Mouse (Mus musculus): ENCODE data around the gene Plekha6.

Plekha6 gene

DNA sequence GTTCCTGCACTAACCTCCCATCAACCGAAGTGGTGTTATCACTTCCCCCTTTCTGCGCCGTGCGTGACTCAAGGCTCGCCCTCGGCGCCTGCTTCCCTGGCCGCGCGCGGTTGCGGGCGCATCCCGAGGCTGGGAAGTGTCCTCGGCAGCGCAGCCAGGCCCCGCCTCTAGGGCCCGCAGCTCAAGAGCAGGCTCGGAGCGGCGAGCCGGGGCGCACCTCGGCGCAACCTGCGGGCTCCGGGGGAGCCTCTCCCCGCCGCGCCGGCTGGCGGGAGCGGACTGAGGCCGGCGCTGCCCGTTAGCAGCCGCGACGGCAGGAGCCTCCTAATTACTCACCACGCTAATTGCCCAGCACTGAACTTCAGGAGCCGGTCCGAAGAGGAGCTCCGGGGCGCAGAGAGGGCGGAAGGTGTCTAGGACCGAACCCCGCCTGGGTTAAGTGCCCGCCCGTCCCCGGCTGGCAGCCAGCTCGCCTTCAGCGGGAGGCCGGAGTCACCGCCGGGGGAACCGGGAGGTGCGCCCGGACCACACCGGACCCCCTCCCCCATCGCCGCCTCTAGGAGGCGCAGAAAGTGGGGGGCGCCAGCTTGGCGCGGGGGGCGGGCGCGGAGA lies at the start of gene Plekha6:
Plekha6 (plus strand) TSS at position 391 of the 612 bp plus-strand sequence.
- DNase-seq = peak in 1 of 2 experiments; percentile 69

DNA sequence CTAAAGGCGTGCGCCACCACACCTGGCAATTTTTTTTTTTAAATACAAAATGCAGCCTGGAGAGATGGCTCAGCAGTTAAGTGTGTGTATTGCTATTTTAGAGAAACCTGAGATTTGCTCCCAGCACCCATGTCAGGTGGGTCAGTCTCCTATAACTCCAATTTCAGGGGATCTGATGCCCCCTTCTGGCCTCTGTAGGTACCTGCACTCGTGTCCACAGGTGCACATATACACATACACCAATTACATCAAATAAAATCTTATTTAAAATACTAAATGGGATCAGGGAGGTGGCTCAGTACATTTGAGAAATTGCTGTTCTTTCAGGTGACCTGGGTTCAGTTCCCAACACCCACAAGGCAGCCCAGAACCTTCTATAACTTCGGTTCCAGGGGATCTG lies 47.9 kb upstream of the Plekha6 start:
- DNase-seq = no peak

DNA sequence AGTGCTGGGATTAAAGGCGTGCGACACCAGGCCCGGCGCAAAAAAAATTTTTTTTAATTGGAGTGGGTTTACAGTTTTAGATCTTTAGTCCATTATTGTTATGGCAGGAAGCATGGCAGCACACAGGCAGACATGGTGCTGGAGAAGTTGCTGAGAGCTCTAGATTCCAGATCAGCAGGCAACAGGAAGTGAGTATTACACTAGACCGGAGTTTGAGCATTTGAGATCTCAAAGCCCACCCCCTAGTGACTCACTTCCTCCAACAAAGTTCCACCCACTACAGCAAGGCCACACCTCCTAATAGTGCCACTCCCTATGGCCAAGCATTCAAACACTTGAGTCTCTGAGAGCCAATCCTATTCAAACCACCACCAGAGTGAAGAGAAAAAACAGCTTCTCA lies 45.9 kb upstream of the Plekha6 start:
- no peak for DNase-seq

DNA sequence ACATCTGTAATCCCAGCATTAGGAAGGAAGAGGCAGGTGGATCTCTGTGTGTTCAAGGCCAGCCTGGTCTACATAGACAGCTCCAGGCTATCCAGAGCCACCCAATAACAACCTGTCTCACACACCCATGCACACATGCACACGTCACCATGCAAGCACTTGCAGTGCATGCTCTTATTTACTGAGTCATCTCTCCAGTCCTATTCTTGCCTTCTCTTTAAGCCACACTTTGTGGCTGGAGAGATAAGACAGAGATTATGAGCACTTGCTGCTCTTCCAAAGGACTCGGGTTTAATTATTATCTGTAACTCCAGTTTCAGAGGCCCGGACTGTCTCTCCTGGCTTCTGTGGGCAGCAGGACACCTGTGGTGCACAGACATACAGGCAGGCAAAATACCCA lies 45.2 kb upstream of the Plekha6 start:
- DNase-seq = no peak

DNA sequence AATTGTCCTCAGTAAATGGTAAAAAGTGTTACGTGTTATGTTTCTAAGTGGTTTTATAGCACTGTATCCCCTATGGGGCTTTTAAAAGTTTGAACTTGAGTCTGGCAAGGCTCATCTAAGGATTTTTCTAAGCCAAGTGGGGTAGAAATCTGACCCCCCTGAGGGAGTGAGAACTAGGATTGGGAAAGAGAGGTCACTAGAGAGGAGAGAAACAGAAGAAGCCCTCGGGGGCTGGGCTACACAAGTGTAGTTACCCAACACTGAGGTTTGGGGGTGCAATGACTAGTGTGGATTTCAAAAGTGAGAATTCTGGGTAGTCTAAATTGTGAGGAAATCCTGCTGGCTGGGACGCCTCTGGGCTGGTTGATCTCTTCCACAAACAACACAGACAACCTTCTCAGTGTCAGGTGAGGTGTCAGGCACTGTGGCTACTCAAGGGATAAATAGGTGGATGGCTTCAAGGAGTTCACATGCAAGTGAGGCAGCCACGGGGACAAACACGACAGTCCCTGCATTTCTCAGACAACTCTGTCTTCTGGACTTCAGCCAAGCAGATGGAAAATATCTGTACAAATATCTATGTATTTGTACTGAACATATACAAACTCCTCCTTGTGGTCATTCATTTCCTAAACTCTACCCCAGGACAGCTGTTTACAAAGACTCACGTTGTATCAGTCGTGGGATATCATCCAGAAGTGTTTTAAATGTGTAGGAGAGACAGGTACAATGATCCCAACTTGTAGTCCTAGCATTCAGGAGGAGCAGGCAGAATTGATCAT lies 43.9 kb upstream of the Plekha6 start:
- DNase-seq = no peak

DNA sequence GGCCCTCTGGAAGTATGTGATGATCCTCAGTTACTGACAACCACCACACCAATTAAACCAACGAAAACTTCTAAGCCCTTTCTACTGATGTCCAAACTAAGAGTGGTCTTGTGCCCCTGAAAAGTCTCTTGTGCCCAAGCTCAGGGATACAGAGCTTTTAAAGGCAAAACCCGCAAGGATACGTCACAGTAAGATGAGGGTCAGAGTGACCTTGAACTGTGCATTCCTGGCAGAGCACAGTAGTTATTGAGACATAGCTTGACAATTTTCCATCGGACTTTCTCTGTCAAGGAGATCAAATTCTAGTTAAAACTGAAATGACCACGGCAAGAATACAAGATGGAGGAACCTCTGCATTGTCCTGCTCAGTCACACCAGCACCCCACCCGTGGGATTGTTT lies 42.8 kb upstream of the Plekha6 start:
- no peak for DNase-seq

DNA sequence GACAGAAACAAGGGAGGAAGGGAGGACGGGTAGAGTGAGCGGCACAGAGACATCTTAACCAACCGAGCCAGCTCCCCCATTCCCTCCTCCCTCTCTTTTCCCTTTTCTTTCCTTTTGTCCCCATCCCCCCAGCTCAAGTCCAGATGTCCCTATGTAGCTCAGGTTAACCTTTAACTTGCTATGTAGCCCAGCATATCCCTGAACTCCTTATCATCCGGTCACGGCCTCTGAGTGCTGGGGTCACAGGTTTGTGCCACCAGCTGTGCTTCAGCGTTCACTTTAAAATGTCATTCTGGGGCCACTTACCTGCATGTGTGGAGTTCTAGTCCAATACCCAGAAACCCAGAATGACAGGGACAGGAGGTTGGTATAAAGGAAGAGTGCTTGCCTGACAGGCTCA lies 39.9 kb upstream of the Plekha6 start:
- peak; percentile 32 to 55 for DNase-seq

DNA sequence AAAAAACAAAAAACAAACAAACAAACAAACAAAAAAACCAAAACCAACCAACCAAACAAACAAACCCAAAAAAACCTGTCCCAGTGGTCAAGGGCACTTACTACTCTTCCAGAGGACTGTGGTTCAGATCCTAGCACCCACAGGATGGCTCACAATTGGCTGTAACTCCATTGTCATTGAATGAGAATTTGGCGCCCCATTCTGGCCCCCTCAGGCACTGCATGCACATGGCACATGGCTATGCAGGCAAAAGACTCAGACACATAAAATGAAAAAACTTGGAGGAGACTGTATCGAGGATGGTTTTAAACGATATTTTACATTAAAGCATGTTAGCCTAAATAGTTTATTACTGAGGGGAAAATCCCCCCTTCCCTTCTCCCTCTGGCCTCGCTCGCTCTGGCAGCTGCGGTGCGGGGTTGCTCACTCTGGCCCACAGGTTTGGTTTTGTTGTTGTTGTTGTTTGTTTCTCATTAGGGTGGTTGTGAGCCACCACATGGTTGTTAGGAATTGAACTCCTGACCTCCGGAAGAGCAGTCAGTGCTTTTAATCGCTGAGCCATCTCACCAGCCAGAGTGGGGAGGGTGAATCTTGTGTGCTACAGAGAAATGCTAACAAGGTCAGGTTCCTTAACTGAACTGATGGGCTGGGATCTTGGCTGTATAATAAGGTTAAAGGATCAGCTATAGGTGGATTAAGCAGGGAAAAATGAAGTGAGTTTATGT lies 38.2 kb upstream of the Plekha6 start:
- peak in 1 of 2 experiments; percentile 28 for DNase-seq

DNA sequence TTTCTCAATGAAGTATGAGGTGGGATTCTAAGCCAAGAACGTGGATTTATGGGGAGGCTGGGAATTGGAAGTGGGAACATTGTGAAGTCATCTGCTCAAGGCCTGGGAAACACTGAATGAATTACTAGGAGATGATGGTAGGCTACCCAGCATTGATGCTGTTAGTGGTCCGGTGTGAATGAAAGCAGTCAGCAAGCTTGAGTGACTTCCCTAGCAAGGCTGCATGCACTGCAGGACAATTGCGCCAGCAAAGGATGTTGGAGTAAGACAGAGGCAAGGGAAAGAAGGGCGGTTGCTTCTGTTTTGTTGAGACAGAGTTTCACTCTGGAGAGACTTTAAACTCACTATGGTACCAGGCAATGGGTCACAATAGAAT lies 37.7 kb upstream of the Plekha6 start:
- DNase-seq = no peak

DNA sequence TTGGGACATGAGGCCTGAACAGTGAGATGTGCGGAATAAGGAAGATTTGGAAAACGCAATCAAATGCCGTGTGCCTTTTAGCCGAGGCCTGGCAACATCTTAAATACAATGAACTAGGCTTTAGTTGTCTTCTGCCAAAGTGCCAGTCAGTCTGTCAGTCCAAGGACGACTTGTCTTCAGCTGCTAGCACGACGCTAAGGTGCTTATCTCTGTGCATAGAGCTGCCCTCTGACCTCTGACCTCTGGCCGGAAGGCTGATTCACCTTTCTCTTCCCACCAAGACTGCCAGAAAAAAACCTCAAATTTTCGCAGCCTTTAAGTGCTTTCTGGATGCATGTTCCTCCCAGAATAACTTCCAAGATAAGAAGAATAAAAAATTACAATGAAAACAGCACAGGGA lies 36.7 kb upstream of the Plekha6 start:
- DNase-seq = no peak

DNA sequence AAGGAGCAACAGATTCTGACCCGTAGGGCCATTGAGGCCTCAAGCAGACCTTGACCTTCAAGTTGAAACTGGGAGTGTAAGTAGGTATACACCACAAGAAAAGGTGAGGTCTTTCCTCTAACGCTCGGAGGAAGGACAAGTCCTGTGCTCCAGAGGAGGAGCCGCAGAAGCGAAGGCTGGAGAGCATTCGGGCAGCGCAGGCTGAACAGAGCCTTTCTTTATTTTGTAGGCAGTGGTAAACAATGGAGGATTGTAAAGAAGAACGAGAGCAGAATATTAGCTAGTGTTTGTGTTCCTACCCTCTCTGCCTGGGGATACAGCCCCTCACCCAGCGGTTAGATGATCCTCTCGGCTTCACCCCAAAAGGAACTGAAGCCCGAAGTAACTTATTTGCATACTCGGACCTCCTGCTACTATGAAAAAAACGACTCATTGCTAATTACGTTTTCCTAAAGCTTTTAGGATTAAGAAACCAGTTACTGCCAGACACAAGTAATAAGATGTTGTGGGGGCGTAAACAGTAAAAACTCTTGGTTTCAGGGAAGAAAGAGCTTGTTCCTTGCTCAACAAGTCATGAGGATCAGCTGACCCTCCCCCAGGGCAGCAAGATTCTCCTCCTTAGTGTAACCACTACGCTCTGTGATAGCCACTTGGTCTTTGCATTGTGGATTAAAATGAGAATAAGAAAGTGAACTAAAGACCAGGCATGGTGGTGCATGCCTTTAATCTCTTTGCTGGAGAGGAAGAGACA lies 34.4 kb upstream of the Plekha6 start:
- DNase-seq = peak in 1 of 2 experiments; percentile 16

DNA sequence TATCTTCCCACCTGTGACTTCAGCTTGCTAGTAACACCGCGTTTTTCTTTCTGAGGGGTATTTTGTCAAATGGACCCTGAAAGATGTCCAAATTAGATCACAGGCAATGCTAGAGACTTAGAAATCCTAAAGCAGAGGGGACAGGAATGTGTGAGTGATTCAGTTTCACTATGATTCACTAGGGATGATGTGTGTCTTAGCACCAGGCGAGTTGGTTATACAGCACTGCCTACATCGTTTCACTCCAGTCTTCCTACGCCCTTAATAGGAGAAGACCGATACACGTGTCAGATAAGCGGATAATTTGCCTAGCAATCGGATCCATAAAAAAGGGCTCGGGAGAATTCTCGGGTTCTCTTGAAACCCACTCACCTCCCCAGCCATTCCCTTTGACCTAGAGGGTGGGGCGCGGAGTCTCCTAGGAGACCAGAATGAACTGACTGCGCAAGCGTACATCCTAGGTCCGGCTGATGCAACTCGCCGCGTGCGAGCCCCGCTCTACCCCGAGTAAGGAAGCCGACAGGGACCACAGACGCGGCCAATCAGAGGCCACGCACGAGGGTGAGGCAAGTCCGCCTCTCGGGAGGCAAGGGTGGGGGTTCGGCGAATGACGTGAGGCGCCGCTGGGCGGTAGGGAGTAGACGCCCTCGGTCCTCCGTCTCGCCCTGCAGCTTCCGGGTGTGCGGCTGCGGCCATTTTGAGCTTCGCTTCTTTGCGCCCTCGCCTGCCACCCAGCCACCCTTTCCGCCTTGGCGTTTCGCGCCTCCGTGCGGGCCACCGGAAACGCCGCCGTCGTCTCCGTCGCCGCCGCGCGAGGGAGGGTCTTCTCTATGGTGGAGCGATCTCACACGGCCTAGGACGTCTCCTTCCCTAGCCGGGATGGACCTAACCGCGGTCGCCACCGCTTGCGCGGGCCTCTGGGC lies 33.1 kb upstream of the Plekha6 start, which contains the start of gene Ppp1r15b:
Ppp1r15b (plus strand) TSS at position 506 of the 923 bp plus-strand sequence.
- peak; percentile 98 to 100 for DNase-seq

DNA sequence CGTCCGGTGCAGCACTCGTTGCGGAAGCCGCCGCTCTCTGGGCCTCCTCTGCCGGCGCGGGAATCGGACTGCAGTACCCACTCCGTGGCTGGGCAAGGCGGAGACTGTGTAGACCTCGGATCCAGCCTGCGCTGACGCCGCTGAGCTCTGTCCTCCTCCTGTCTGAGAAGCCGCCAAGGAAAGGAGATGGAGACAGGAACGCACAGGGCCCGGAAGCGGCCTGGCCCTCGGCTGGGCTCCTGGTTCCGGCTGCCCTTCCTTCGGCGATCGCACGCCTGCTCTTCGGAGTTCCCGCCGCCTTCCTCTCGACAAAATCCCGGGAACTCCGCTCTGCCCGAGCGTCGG lies 32.5 kb upstream of the Plekha6 start:
- DNase-seq = no peak

DNA sequence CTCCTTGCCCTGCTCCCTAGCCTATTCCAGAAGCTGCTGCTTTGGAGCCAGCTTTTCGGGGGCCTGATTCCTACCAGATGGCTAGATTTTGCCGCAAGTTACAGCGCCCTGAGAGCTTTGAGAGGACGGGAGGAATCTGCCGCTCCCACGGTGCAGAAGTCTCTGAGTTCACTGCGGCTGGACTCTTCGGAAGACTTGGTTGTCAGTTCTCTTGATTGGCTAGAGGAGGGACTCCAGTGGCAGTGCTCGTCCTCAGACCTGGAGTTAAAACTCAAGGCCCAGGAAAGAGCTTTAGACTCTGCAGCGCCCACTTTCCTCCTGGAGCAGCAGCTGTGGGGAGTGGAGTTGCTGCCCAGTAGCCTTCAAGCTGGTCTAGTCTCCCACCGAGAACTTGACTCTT lies 32.1 kb upstream of the Plekha6 start:
- peak; percentile 27 to 49 for DNase-seq

DNA sequence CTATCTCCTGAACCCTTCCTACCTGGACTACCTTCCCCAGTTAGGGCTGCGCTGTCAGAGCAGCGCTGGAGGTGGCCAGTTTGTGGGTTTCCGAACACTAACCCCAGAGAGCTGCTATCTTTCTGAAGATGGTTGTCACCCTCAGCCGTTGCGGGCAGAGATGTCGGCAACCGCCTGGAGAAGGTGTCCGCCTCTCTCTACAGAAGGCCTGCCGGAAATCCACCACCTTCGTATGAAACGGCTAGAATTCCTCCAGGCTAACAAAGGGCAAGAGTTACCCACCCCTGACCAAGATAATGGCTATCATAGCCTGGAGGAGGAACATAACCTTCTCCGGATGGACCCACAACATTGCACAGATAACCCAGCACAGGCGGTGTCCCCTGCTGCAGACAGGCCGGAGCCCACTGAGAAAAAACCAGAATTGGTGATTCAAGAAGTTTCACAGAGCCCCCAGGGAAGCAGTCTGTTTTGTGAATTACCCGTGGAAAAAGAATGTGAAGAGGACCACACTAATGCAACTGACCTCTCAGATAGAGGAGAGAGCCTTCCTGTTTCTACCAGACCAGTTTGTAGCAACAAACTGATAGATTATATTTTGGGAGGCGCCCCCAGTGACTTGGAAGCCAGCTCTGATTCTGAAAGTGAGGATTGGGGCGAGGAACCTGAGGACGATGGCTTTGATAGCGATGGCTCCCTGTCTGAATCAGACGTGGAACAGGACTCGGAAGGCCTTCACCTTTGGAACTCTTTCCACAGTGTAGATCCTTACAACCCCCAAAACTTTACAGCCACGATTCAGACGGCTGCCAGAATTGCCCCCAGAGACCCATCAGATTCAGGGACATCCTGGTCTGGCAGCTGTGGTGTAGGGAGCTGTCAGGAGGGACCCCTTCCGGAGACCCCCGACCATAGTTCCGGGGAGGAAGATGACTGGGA lies 31.4 kb upstream of the Plekha6 start:
- DNase-seq = peak in 1 of 2 experiments; percentile 22

DNA sequence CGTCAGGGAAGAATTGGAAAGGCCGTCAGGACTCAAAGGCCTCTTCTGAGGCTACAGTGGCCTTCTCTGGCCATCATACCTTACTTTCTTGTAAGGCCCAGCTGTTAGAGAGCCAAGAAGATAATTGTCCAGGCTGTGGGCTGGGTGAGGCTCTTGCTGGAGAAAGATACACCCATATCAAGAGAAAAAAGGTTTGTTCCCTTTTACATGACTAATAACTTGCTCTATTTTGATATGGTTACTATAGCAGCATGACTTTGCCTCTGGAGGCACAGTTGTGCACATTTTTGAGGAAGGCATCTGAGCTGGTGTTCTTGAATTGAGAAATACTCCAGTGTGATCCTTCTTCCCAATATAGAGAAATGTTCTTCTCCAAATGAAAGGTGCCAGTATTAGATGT lies 30.6 kb upstream of the Plekha6 start:
- DNase-seq = no peak

DNA sequence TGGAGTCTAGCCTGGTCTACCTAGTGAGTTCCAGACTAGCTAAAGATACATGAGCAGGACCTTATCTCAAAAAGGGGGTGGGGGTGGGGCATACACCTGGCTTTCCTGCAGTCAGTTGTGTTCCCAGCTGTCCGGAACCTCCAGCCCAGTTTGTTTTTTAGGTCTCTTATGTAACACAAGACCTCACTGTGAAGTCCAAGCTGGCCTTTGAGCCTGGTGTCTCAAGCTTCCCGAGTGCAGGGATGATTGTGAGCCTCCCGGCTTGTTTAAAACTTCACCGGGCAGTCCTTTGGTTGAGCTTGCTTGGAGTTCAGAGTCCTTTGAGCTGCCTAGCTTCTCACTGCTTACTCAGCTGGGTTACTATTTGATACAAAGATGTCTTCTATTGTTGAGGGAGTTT lies 29.9 kb upstream of the Plekha6 start:
- DNase-seq = peak; percentile 69 to 87

DNA sequence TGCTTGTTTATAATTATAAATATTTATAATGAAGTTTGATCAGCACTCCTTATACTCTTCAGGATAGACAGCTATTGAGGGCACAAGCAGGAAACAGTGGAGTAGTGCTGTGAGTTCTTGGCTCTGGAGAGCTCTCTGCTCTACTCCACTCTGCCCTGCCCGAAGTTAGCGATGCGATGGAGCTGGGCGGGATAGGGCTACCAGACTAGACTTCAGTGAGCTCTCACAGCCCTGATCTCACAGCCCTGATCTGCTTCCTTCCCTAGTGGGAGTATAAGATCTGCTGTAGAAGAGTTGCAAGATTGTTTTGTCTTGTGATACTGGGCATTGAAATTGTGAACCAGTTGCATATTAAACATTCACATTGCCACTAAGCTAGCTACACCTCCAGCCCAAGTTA lies 29.1 kb upstream of the Plekha6 start:
- peak in 1 of 2 experiments; percentile 53 for DNase-seq

DNA sequence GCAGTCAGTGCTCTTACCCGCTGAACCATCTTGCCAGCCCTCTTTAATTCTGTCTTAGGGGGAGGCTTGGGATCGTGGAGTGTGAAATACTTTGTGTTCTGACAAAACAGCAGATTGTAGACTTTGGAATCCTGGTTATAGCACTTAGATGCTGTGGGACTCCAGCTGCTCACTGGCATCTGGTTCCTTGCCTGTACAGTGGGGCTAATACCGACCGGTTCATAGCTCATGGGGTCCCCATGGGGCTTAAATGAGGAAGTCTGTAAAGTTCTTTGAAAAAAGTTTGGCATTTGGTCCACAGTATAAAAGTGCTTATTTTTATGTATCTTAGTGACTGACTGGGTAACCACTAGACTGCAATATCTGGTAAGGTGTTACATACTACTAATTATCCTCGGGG lies 28.2 kb upstream of the Plekha6 start:
- peak in 1 of 2 experiments; percentile 22 for DNase-seq

DNA sequence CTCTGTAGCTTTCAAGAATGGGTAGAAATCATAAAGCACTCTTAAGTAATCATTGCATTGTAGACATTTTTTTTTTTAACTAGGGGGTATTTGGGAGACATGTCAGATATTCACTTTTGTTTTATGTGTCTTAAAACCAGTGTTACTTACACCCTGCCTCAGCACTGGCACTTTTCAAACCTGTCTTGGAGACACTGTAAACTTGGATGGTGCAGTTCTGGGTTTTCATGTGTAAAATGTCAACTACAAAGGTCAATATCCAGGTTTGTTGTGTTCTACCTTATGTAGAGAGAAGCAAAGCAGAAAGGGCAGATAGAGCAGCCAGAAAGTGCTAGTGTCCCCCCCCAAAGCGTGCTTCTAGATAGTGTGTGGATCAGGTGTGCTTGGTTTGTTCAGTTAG lies 25.6 kb upstream of the Plekha6 start:
- DNase-seq = no peak
